ENCODE assay signal across 8 mouse cellular contexts in genomic region chr5:100040281-100040784, GRCm38 (mm10). TPM values are rescaled to one million over a fixed set of nuclear protein-coding genes. Genes with fewer than 3 reads are reported as not detected.
DNase-seq lines count a peak whose midpoint lies in the region; ATAC-seq and TF ChIP-seq lines count a peak whose summit lies in the region.

No protein-coding gene starts in this region.

- H3K9me3 ChIP-seq in heart, embryonic 14.5 days (ENCODE audit: control insufficient read depth, low read length) = no peaks in the 10 kb centered on the region

- WGBS in heart, embryonic 14.5 days = 2% methylated on average over 19 of the region's 19 CpGs

- DNase-seq in left cerebral cortex, adult 2 months (ENCODE audit: extremely low spot score in 1 of 2, low spot score in 2 of 2) = peak; percentile 29 to 43
- DNase-seq in left cerebral cortex, adult 11 months (ENCODE audit: low spot score) = no peak
- DNase-seq in MN1 (ENCODE audit: low spot score) (peak; percentile 37), liver (peak; percentile 56)
- peak; percentile 73 for DNase-seq in cerebellum, adult 9-10 months

- peaks cover 26% of the 10 kb centered on the region for H3K36me3 ChIP-seq in heart, embryonic 14.5 days (ENCODE audit: control insufficient read depth, insufficient read depth, low read length)

- no peak for TF ChIP-seq CTCF in left cerebral cortex, adult 2 months (IDR thresholded peaks at IDR 0.05)

- H3K9ac ChIP-seq in heart, embryonic 14.5 days (ENCODE audit: low read length) = peak overlapping the region; percentile 99

- intact Hi-C loops in left cerebral cortex, adult 2 months (cut with DNase I) = no loop called here

- H3K4me2 ChIP-seq in heart, embryonic 14.5 days (ENCODE audit: low read length) = peak overlapping the region; percentile 79

- peak overlapping the region; percentile 99 for H3K27ac ChIP-seq in left cerebral cortex, adult 2 months
- H3K27ac ChIP-seq in heart, embryonic 14.5 days (replicated peaks in 1 of 2; ENCODE audit: control insufficient read depth in 1 of 2, insufficient read depth in 1 of 2, low read depth in 2 of 2, low read length in 2 of 2) = peak overlapping the region; percentile 90 to 98

- peaks cover 2 to 40% of the 10 kb centered on the region in 2 experiments; a peak in 3 of 4 replicates for H3K4me1 ChIP-seq in heart, embryonic 14.5 days (ENCODE audit: control insufficient read depth in 2 of 2, insufficient read depth in 2 of 2, low read length in 2 of 2)

- peak overlapping the region; percentile 99 for H3K4me3 ChIP-seq in left cerebral cortex, adult 2 months
- H3K4me3 ChIP-seq in heart, embryonic 14.5 days (ENCODE audit: control insufficient read depth in 1 of 2, insufficient read depth in 1 of 2, low read depth in 1 of 2, low read length in 2 of 2) = peak overlapping the region; percentile 86 to 95

- no peak for ATAC-seq in heart, embryonic 14.5 days (ENCODE audit: insufficient number of reproducible peaks, insufficient read depth, low FRiP score, low read depth)
- ATAC-seq in monocyte, adult 5-6 weeks (replicated peaks; ENCODE audit: insufficient number of reproducible peaks, low FRiP score, low TSS enrichment, poor library complexity, severe bottlenecking) = peak; percentile 4; the same call in 1 of the 2 replicates
- ATAC-seq in inflammation-experienced regulatory T-cells, adult 6 months = no peak

- H3K27me3 ChIP-seq in heart, embryonic 14.5 days (ENCODE audit: control insufficient read depth, insufficient read depth, low read length) = no peaks in the 10 kb centered on the region

RNA-seq across cellular contexts. Expression of gene Enoph1, which starts 0.5 kb away (rescaled TPM):
- 10 to 100 TPM; 50.3 to 55.7 TPM for total RNA-seq in left cerebral cortex, adult 2 months (2021)
- polyA plus RNA-seq in heart, embryonic 14.5 days (2014; fragmentation: Nextera tagmentation; extraction: Ambion mirVana) = 24.3 and 24.5 TPM in 2 replicates
- 22.0 to 42.2 TPM (median 31.0 TPM) in 3 replicates for total RNA-seq in monocyte, adult 5-6 weeks (2017)
- 10 to 100 TPM; 25.5 to 32.2 (median 30.2) TPM for polyA plus RNA-seq in inflammation-experienced regulatory T-cells, adult 6 months (2017; shearing (Covaris generic))

RNA-seq across cellular contexts. Expression of gene Hnrnpdl, which starts 0.9 kb away (rescaled TPM):
- 100 to 1,000 TPM; 177 to 178 TPM for total RNA-seq in left cerebral cortex, adult 2 months (2021)
- polyA plus RNA-seq in heart, embryonic 14.5 days (2014; fragmentation: Nextera tagmentation; extraction: Ambion mirVana) = 95.1 and 97.3 TPM in 2 replicates
- 526 to 624 TPM (median 546 TPM) in 3 replicates for total RNA-seq in monocyte, adult 5-6 weeks (2017)
- polyA plus RNA-seq in inflammation-experienced regulatory T-cells, adult 6 months (2017; shearing (Covaris generic)) = 100 to 1,000 TPM; 121 to 134 (median 123) TPM
